Mouse (Mus musculus): Measurements from ENCODE around the gene Gripap1.

Gripap1 gene

GRCm38 (mm10) chrX:7867141-7867540 is 77.6 kb downstream of the Gripap1 start:
- DNase-seq (ENCODE audit: low spot score), result no peak

- no peak for DNase-seq (ENCODE audit: low spot score)
Observed at GRCm38 (mm10) chrX:7868506-7868905, 78.9 kb downstream of the Gripap1 start.

GRCm38 (mm10) chrX:7869826-7870225 is 80.3 kb downstream of the Gripap1 start:
- no peak for DNase-seq (ENCODE audit: low spot score)

Measured in urinary bladder, postnatal 14 days (tissue).